Mouse (Mus musculus) gastrocnemius, adult 2 months (tissue): ENCODE results near the gene Dicer1. TPM values are rescaled to one million over a fixed set of nuclear protein-coding genes. Genes with fewer than 3 reads are reported as not detected.
A peak's percentile ranks its signal among the peaks of the same experiment; 100 is the strongest.

ENCODE experiments used
- DNase-seq: peaks from one replicate; pipeline ENCODE4 v3.0.0; 2022
- H3K27ac ChIP-seq: fragments of 200-600 bp; 2 replicates; pipeline ENCODE4 v1.8.1; 2022; ENCODE audit warnings: mild to moderate bottlenecking
- H3K4me3 ChIP-seq: fragments of 200-600 bp; 2 replicates; pipeline ENCODE4 v1.8.1; 2022; ENCODE audit warnings: mild to moderate bottlenecking, moderate library complexity
- CTCF ChIP-seq: fragments of 200-600 bp; IDR thresholded peaks from 2 replicates; pipeline ENCODE4 v1.8.1; 2022; ENCODE audit warnings: antibody characterized with exemption, mild to moderate bottlenecking, moderate library complexity
- intact Hi-C: fragments of 180-260 bp; cut with DNase I; formaldehyde crosslinking; loops from one replicate; pipeline ENCODE4 v1.15.1; 2025
- total RNA-seq, 2 experiments: library from RNA; stranded (reverse); gene quantifications; 2 replicates each; pipeline ENCODE4 v1.2.3; 2021

Gene Dicer1
- total RNA-seq, 2 experiments from 2014 or later, result 35.0 to 38.0 TPM

GRCm38 (mm10) chr12:104656146-104656545, 95.6 kb downstream of the Dicer1 start:
- DNase-seq, result no peak
- intact Hi-C loops, result no loop called here
- TF ChIP-seq CTCF, result no peak
- Histone ChIP-seq H3K4me3 (no peak overlapping the region), H3K27ac (no peak overlapping the region)

- TF ChIP-seq CTCF, result no peak
- intact Hi-C loops, result no loop called here
- peak overlapping the region; percentile 16; the same call in 1 of the 2 replicates for H3K27ac ChIP-seq
- DNase-seq, result peak; percentile 75
- H3K4me3 ChIP-seq, result no peak overlapping the region
Measured at GRCm38 (mm10) chr12:104655006-104655405, 96.7 kb downstream of the Dicer1 start.

- intact Hi-C loops, result no loop called here
- Histone ChIP-seq H3K27ac (peak overlapping the region; percentile 79), H3K4me3 (no peak overlapping the region)
- no peak for TF ChIP-seq CTCF
- peak; percentile 66 for DNase-seq
Measured at GRCm38 (mm10) chr12:104652021-104652420, 99.7 kb downstream of the Dicer1 start.

- intact Hi-C loops, result no loop called here
- DNase-seq, result no peak
- Histone ChIP-seq H3K27ac (peak overlapping the region; percentile 79), H3K4me3 (no peak overlapping the region)
- no peak for TF ChIP-seq CTCF
Measured at GRCm38 (mm10) chr12:104651269-104651668, 100.5 kb downstream of the Dicer1 start.

GRCm38 (mm10) chr12:104650510-104651260, 101.1 kb downstream of the Dicer1 start:
- no peak for TF ChIP-seq CTCF
- Histone ChIP-seq H3K27ac (peak overlapping the region; percentile 79; the same call in 1 of the 2 replicates), H3K4me3 (no peak overlapping the region)
- intact Hi-C loops, result no loop called here
- no peak for DNase-seq

- TF ChIP-seq CTCF, result no peak
- Histone ChIP-seq H3K4me3 (no peak overlapping the region), H3K27ac (no peak overlapping the region)
- DNase-seq, result no peak
- intact Hi-C loops, result no loop called here
Measured at GRCm38 (mm10) chr12:104648366-104648765, 103.4 kb downstream of the Dicer1 start.

- intact Hi-C loops, result no loop called here
- H3K4me3 ChIP-seq, result no peak overlapping the region
- H3K27ac ChIP-seq, result peak overlapping the region; percentile 24; the same call in 1 of the 2 replicates
- TF ChIP-seq CTCF, result no peak
- peak; percentile 51 for DNase-seq
Measured at GRCm38 (mm10) chr12:104642337-104642736, 109.4 kb downstream of the Dicer1 start.

GRCm38 (mm10) chr12:104640934-104641333, 110.8 kb downstream of the Dicer1 start:
- intact Hi-C loops, result no loop called here
- peak overlapping the region; percentile 56 for H3K27ac ChIP-seq
- DNase-seq, result peak; percentile 80
- H3K4me3 ChIP-seq, result peak overlapping the region; percentile 9; the same call in 1 of the 2 replicates
- TF ChIP-seq CTCF, result no peak

- DNase-seq, result no peak
- intact Hi-C loops, result no loop called here
- no peak overlapping the region for H3K4me3 ChIP-seq
- TF ChIP-seq CTCF, result no peak
- no peak overlapping the region for H3K27ac ChIP-seq
Measured at GRCm38 (mm10) chr12:104638156-104638555, 113.6 kb downstream of the Dicer1 start.

Other genes with a start within 250 kb of the Dicer1 start
- gene Clmn, start 113.1 kb upstream of the Dicer1 start, total RNA-seq, result 1 to 10 TPM; 2.6 to 3.2 TPM